Mouse (Mus musculus): ENCODE data around the gene Ahcyl2. TPM values are rescaled to one million over a fixed set of nuclear protein-coding genes. Genes with fewer than 3 reads are reported as not detected.

The Ahcyl2 gene
- polyA plus RNA-seq, 1 experiment from 2014 or later = 17.3 TPM

- 93% methylated on average over 1 of the region's 1 CpGs for WGBS
- no peak for ATAC-seq (ENCODE audit: low read depth)
These were observed 6.3 kb downstream of the Ahcyl2 start for GRCm38 (mm10) chr6:29774161-29774560.

GRCm38 (mm10) chr6:29775609-29776008 lies 7.8 kb downstream of the Ahcyl2 start:
- Histone ChIP-seq H3K4me1 (replicated peaks) (peaks cover 12% of the 10 kb centered on the region), H3K4me2 (no peak overlapping the region), H3K9ac (no peak overlapping the region), H3K9me3 (no peaks in the 10 kb centered on the region), H3K36me3 (no peaks in the 10 kb centered on the region), H3K27ac (replicated peaks) (no peak overlapping the region), H3K4me3 (no peak overlapping the region), H3K27me3 (no peaks in the 10 kb centered on the region)
- WGBS = 86% methylated on average over 1 of the region's 1 CpGs
- no peak for ATAC-seq (ENCODE audit: low read depth)

More at GRCm38 (mm10) chr6:29774161-29774560, 6.3 kb downstream of the Ahcyl2 start:
- H3K36me3 ChIP-seq = no peaks in the 10 kb centered on the region
- H3K9ac ChIP-seq = no peak overlapping the region
- H3K4me3 ChIP-seq = no peak overlapping the region
- no peaks in the 10 kb centered on the region for H3K27me3 ChIP-seq
- H3K4me1 ChIP-seq (replicated peaks) = peaks cover 22% of the 10 kb centered on the region
- H3K9me3 ChIP-seq = no peaks in the 10 kb centered on the region
- H3K4me2 ChIP-seq = no peak overlapping the region
- H3K27ac ChIP-seq (replicated peaks) = no peak overlapping the region

- Histone ChIP-seq H3K27ac (replicated peaks) (no peak overlapping the region), H3K4me1 (replicated peaks) (peaks cover 4% of the 10 kb centered on the region), H3K4me3 (no peak overlapping the region), H3K9ac (no peak overlapping the region), H3K36me3 (no peaks in the 10 kb centered on the region), H3K9me3 (no peaks in the 10 kb centered on the region), H3K27me3 (no peaks in the 10 kb centered on the region), H3K4me2 (no peak overlapping the region)
- WGBS = 88% methylated on average over 4 of the region's 4 CpGs
- ATAC-seq (ENCODE audit: low read depth) = no peak
These were observed 8.9 kb downstream of the Ahcyl2 start for GRCm38 (mm10) chr6:29776542-29777237.

- peaks cover 4% of the 10 kb centered on the region for H3K4me1 ChIP-seq (replicated peaks)
- no peak overlapping the region for H3K9ac ChIP-seq
- H3K9me3 ChIP-seq = no peaks in the 10 kb centered on the region
- no peaks in the 10 kb centered on the region for H3K36me3 ChIP-seq
- 75% methylated on average over 3 of the region's 3 CpGs for WGBS
- H3K4me3 ChIP-seq = no peak overlapping the region
- no peaks in the 10 kb centered on the region for H3K27me3 ChIP-seq
- no peak overlapping the region for H3K4me2 ChIP-seq
- H3K27ac ChIP-seq (replicated peaks) = no peak overlapping the region
- ATAC-seq (ENCODE audit: low read depth) = no peak
These were observed 9.4 kb downstream of the Ahcyl2 start for GRCm38 (mm10) chr6:29777238-29777555.

- no peak for ATAC-seq (ENCODE audit: low read depth)
- Histone ChIP-seq H3K36me3 (no peaks in the 10 kb centered on the region), H3K27ac (replicated peaks) (no peak overlapping the region), H3K27me3 (no peaks in the 10 kb centered on the region), H3K4me2 (no peak overlapping the region), H3K4me1 (replicated peaks) (peaks cover 4% of the 10 kb centered on the region), H3K9me3 (no peaks in the 10 kb centered on the region), H3K4me3 (no peak overlapping the region), H3K9ac (no peak overlapping the region)
These were observed 12.3 kb downstream of the Ahcyl2 start for GRCm38 (mm10) chr6:29780082-29780481.

GRCm38 (mm10) chr6:29780571-29780970 lies 12.8 kb downstream of the Ahcyl2 start:
- H3K36me3 ChIP-seq = no peaks in the 10 kb centered on the region
- no peak overlapping the region for H3K9ac ChIP-seq
- 92% methylated on average over 2 of the region's 2 CpGs for WGBS
- H3K27me3 ChIP-seq = no peaks in the 10 kb centered on the region
- H3K4me3 ChIP-seq = no peak overlapping the region
- peaks cover 4% of the 10 kb centered on the region for H3K4me1 ChIP-seq (replicated peaks)
- H3K9me3 ChIP-seq = no peaks in the 10 kb centered on the region
- no peak overlapping the region for H3K4me2 ChIP-seq
- H3K27ac ChIP-seq (replicated peaks) = no peak overlapping the region
- no peak for ATAC-seq (ENCODE audit: low read depth)

- H3K4me1 ChIP-seq (replicated peaks) = no peaks in the 10 kb centered on the region
- no peak for ATAC-seq (ENCODE audit: low read depth)
- H3K4me3 ChIP-seq = no peak overlapping the region
- H3K27me3 ChIP-seq = no peaks in the 10 kb centered on the region
- H3K4me2 ChIP-seq = no peak overlapping the region
- WGBS = 55% methylated on average over 1 of the region's 1 CpGs
- no peak overlapping the region for H3K9ac ChIP-seq
- no peak overlapping the region for H3K27ac ChIP-seq (replicated peaks)
- no peaks in the 10 kb centered on the region for H3K36me3 ChIP-seq
- no peaks in the 10 kb centered on the region for H3K9me3 ChIP-seq
These were observed 14.4 kb downstream of the Ahcyl2 start for GRCm38 (mm10) chr6:29782239-29782638.

- Histone ChIP-seq H3K27ac (replicated peaks) (no peak overlapping the region), H3K4me1 (replicated peaks) (no peaks in the 10 kb centered on the region), H3K27me3 (no peaks in the 10 kb centered on the region), H3K9me3 (no peaks in the 10 kb centered on the region), H3K4me2 (no peak overlapping the region), H3K36me3 (no peaks in the 10 kb centered on the region), H3K4me3 (no peak overlapping the region), H3K9ac (no peak overlapping the region)
- 87% methylated on average over 6 of the region's 6 CpGs for WGBS
- ATAC-seq (ENCODE audit: low read depth) = no peak
These were observed 16.1 kb downstream of the Ahcyl2 start for GRCm38 (mm10) chr6:29783960-29784359.

GRCm38 (mm10) chr6:29784413-29785021 lies 16.7 kb downstream of the Ahcyl2 start:
- 93% methylated on average over 3 of the region's 3 CpGs for WGBS
- Histone ChIP-seq H3K4me1 (replicated peaks) (no peaks in the 10 kb centered on the region), H3K27ac (replicated peaks) (no peak overlapping the region), H3K27me3 (no peaks in the 10 kb centered on the region), H3K9ac (no peak overlapping the region), H3K4me2 (no peak overlapping the region), H3K4me3 (no peak overlapping the region), H3K9me3 (no peaks in the 10 kb centered on the region), H3K36me3 (no peaks in the 10 kb centered on the region)
- ATAC-seq (ENCODE audit: low read depth) = no peak

GRCm38 (mm10) chr6:29785759-29786158 lies 17.9 kb downstream of the Ahcyl2 start:
- 92% methylated on average over 5 of the region's 5 CpGs for WGBS
- no peak overlapping the region for H3K4me2 ChIP-seq
- no peak for ATAC-seq (ENCODE audit: low read depth)
- H3K9me3 ChIP-seq = no peaks in the 10 kb centered on the region
- H3K27me3 ChIP-seq = no peaks in the 10 kb centered on the region
- H3K9ac ChIP-seq = no peak overlapping the region
- H3K4me1 ChIP-seq (replicated peaks) = no peaks in the 10 kb centered on the region
- H3K36me3 ChIP-seq = no peaks in the 10 kb centered on the region
- no peak overlapping the region for H3K4me3 ChIP-seq
- no peak overlapping the region for H3K27ac ChIP-seq (replicated peaks)

GRCm38 (mm10) chr6:29788779-29789350 lies 21.1 kb downstream of the Ahcyl2 start:
- H3K4me2 ChIP-seq = no peak overlapping the region
- no peaks in the 10 kb centered on the region for H3K27me3 ChIP-seq

GRCm38 (mm10) chr6:29790014-29790698 lies 22.3 kb downstream of the Ahcyl2 start:
- no peaks in the 10 kb centered on the region for H3K9me3 ChIP-seq
- H3K4me2 ChIP-seq = no peak overlapping the region
- H3K4me3 ChIP-seq = no peak overlapping the region
- no peak for ATAC-seq (ENCODE audit: low read depth)
- no peak overlapping the region for H3K9ac ChIP-seq
- 92% methylated on average over 3 of the region's 3 CpGs for WGBS
- H3K36me3 ChIP-seq = no peaks in the 10 kb centered on the region
- H3K4me1 ChIP-seq (replicated peaks) = no peaks in the 10 kb centered on the region
- no peaks in the 10 kb centered on the region for H3K27me3 ChIP-seq
- no peak overlapping the region for H3K27ac ChIP-seq (replicated peaks)

More at GRCm38 (mm10) chr6:29788779-29789350, 21.1 kb downstream of the Ahcyl2 start:
- no peaks in the 10 kb centered on the region for H3K9me3 ChIP-seq
- no peak overlapping the region for H3K9ac ChIP-seq
- H3K4me3 ChIP-seq = no peak overlapping the region
- H3K27ac ChIP-seq (replicated peaks) = no peak overlapping the region
- no peaks in the 10 kb centered on the region for H3K36me3 ChIP-seq
- ATAC-seq (ENCODE audit: low read depth) = no peak
- no peaks in the 10 kb centered on the region for H3K4me1 ChIP-seq (replicated peaks)
- 30% methylated on average over 3 of the region's 3 CpGs for WGBS

All from neural tube, embryonic 13.5 days (tissue).